Mouse (Mus musculus) heart, postnatal 0 days (tissue): ENCODE results near the gene Ppp1r9a. TPM values are rescaled to one million over a fixed set of nuclear protein-coding genes. Genes with fewer than 3 reads are reported as not detected.

ENCODE experiments used
- ATAC-seq: fragments of 200-750 bp; cut with Nextera tagmentation; 2 replicates; pipeline ENCODE4 v1.8.0; 2017; ENCODE audit warnings: low read depth, moderate number of reproducible peaks, moderate library complexity; ENCODE audit not compliant: insufficient read depth
- DNase-seq: peaks from one replicate; pipeline ENCODE4 v3.0.0-alpha.2; 2016; ENCODE audit warnings: low spot score
- H3K27ac ChIP-seq: fragments of 300-500 bp; sonication (generic); 2 replicates; pipeline ENCODE4 v1.5.1; 2014; ENCODE audit warnings: low read depth, mild to moderate bottlenecking
- H3K27me3 ChIP-seq: fragments of 300-500 bp; sonication (generic); 2 replicates; pipeline ENCODE4 v1.6.1; 2014; ENCODE audit warnings: low read length, mixed read lengths; ENCODE audit not compliant: control insufficient read depth, insufficient read depth
- H3K36me3 ChIP-seq: fragments of 300-500 bp; sonication (generic); replicated peaks from 2 replicates; pipeline ENCODE4 v1.6.1; 2014; ENCODE audit warnings: low read length, mixed read lengths; ENCODE audit not compliant: control insufficient read depth, insufficient read depth
- H3K4me1 ChIP-seq: fragments of 300-500 bp; sonication (generic); 2 replicates; pipeline ENCODE4 v1.6.1; 2014; ENCODE audit warnings: antibody characterized with exemption; ENCODE audit not compliant: control insufficient read depth, insufficient read depth
- H3K4me2 ChIP-seq: fragments of 300-500 bp; sonication (generic); 2 replicates; pipeline ENCODE4 v1.6.1; 2014; ENCODE audit warnings: low read depth, mild to moderate bottlenecking, low read length, moderate library complexity
- H3K4me3 ChIP-seq: fragments of 300-500 bp; sonication (generic); 2 replicates; pipeline ENCODE4 v1.5.1; 2014; ENCODE audit warnings: low read depth, low read length
- H3K9ac ChIP-seq: fragments of 300-500 bp; sonication (generic); replicated peaks from 2 replicates; pipeline ENCODE4 v1.6.1; 2014; ENCODE audit warnings: low read depth, low read length, mixed read lengths
- H3K9me3 ChIP-seq: fragments of 300-500 bp; sonication (generic); replicated peaks from 2 replicates; pipeline ENCODE4 v1.6.1; 2016; ENCODE audit warnings: low read length; ENCODE audit not compliant: control insufficient read depth
- CTCF ChIP-seq: IDR thresholded peaks from 2 replicates; pipeline ENCODE4 v1.5.1; 2016; ENCODE audit warnings: antibody characterized with exemption, control low read depth, low read depth
- EP300 ChIP-seq: IDR thresholded peaks from 2 replicates; pipeline ENCODE4 v1.6.1; 2016; ENCODE audit warnings: antibody characterized with exemption, low read depth
- WGBS: fragments of 180-500 bp; shearing (Covaris S2); extraction: QIAGEN DNeasy Blood & Tissue Kit; methylation state at CpG from one replicate; pipeline ENCODE4 v1.1.7; 2014; 5-methylcytosine and 5-hydroxymethylcytosine counted together
- polyA plus RNA-seq: library from polyadenylated mRNA; unstranded; fragments of >200 nt; fragmentation: Nextera tagmentation; extraction: Ambion mirVana; gene quantifications from 2 replicates; pipeline ENCODE4 v1.2.1, GENCODE M21; 2015
- total RNA-seq: library from RNA; depleted of rRNA; stranded (reverse); fragments of >200 nt; gene quantifications from 2 replicates; pipeline ENCODE4 v1.2.3, GENCODE M21; 2014; ENCODE audit warnings: low replicate concordance

The Ppp1r9a gene
- total and polyA plus RNA-seq, 2 experiments from 2014 or later: 8.3 to 11.6 TPM

DNA sequence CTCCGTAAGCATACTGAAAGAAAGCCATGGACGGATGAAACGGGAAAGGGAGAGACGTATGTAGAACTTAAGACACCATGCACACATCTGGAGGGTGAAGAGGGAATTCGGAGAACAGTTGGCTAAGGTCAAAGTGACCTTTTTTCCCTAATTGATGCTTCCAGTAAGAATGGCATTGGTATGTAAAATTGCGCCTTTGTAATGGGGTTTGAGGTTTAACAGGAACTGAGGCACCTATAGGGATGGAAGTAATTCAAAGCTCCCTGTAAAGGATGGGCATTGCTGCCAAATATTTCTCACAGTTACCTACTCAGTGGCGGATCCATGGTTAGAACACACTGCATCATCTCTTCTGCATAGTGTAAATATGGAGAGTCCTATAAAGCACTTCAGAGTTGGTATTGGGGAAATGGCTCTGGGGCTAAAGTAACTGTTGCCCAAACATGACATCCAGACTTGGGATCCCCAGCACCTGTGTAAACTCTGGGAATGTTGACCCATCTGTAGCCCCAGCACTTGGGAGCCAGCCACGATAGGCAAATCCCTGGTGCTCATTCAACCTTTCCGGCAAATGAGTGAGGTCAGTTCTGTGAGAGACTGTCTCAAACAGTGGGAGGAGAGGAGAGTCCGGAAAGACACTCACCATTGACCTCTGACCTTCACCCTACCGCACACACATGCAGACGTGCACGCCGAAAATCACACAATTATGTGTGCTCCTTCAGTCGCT, 216.6 kb downstream of the Ppp1r9a start:
- DNase-seq (no peak), ATAC-seq (no peak)
- no peak overlapping the region for H3K27ac ChIP-seq
- no peak overlapping the region for H3K4me3 ChIP-seq
- no peaks in the 10 kb centered on the region for H3K4me1 ChIP-seq
- H3K4me2 ChIP-seq: no peak overlapping the region
- peaks cover 10% of the 10 kb centered on the region for H3K36me3 ChIP-seq
- no peak overlapping the region for H3K9ac ChIP-seq
- H3K27me3 ChIP-seq: no peaks in the 10 kb centered on the region
- H3K9me3 ChIP-seq: no peaks in the 10 kb centered on the region
- no peak for TF ChIP-seq CTCF
- no peak for TF ChIP-seq EP300
- WGBS: 89% methylated on average over 15 of the region's 15 CpGs

DNA sequence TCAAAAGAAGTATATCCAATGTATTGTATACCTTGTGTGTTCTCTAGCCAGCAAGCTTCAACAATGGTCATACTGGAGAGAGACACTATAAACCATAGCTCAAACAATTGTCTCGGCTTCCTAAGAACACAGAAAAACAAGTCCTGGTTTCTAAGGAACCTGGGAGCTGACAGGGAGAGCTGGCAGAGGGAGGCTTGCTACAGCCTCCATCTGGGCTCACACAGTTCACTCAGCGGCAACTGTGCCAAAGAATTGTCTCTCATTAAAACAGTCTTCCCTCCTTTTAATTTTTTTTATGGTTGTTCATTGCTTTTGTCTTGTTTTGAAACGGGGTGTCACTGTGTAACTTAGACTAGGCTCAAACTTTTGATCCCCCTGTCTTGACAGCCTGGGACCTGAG, 217.5 kb downstream of the Ppp1r9a start:
- Histone ChIP-seq H3K27me3 (no peaks in the 10 kb centered on the region), H3K4me3 (no peak overlapping the region), H3K9me3 (no peaks in the 10 kb centered on the region), H3K9ac (no peak overlapping the region), H3K4me1 (no peaks in the 10 kb centered on the region), H3K36me3 (peaks cover 7% of the 10 kb centered on the region), H3K27ac (no peak overlapping the region), H3K4me2 (no peak overlapping the region)
- no peak for TF ChIP-seq CTCF
- no peak for TF ChIP-seq EP300
- DNase-seq (no peak), ATAC-seq (no peak)
- whole genome bisulfite sequencing: 47% methylated on average over 3 of the region's 3 CpGs

DNA sequence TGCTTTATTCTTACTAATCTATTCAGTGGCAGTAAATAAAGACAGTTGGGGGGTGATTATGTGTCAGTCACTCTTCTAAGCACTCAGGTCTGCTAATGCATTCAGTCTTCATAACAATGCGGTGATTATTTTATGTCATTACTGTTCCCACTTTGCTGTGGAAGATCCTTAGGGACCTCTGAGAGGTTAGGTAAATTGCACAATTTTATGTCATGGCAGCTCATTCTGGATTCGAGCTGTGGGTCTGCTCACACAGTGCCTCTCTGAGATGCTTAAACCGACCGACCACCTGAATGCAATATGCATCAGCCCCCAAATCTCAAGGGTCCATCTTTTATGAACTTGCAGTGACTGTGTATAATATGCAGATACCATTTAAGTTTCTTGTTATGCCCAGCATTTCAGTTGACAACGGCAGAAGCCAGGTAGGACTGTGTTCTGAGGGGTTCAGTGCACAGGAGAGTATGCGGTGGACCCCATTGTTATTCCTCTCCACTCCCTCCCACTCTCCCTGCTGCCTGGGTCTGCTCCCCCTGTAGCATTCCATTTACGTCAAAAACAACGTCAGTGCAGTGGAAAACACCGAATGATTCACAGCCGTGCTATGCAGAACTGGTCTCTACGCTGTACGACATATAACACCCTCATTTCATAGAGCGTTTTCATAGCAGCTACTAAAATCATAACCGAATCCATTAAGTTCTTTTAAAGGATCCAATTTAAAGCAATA, 226.8 kb downstream of the Ppp1r9a start:
- Histone ChIP-seq H3K27ac (no peak overlapping the region), H3K9me3 (no peaks in the 10 kb centered on the region), H3K4me1 (no peaks in the 10 kb centered on the region), H3K9ac (no peak overlapping the region), H3K4me2 (no peak overlapping the region), H3K36me3 (no peaks in the 10 kb centered on the region; the same call in 1 of the 2 replicates), H3K4me3 (no peak overlapping the region), H3K27me3 (no peaks in the 10 kb centered on the region)
- DNase-seq: no peak
- no peak for ATAC-seq
- WGBS: 89% methylated on average over 14 of the region's 14 CpGs
- no peak for TF ChIP-seq CTCF
- no peak for TF ChIP-seq EP300

DNA sequence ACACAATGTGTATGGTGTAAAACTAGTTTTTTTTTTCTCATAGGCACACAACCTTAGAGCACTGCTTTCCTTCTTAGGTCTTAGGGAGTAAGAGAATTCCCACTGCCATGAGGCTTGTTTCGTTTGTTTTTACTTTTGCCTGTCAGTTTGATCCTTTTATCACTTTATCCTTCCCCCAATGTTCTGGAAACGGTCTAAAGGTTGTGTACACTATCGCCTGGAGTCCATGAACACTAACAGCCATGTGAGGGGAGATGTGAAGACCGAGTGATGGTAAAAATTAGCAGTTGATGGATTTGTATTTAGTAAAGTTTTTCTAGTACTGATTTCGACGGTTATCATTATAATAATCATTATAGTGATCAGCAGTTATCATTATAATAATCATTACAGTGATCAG, 232.3 kb downstream of the Ppp1r9a start:
- H3K36me3 ChIP-seq: no peaks in the 10 kb centered on the region; the same call in 1 of the 2 replicates
- DNase-seq: no peak
- H3K4me3 ChIP-seq: no peak overlapping the region
- H3K9me3 ChIP-seq: no peaks in the 10 kb centered on the region
- no peak overlapping the region for H3K4me2 ChIP-seq
- ATAC-seq: no peak
- TF ChIP-seq EP300 (no peak), CTCF (no peak)
- WGBS: 74% methylated on average over 6 of the region's 6 CpGs
- H3K27ac ChIP-seq: no peak overlapping the region
- no peaks in the 10 kb centered on the region for H3K27me3 ChIP-seq
- no peak overlapping the region for H3K9ac ChIP-seq
- no peaks in the 10 kb centered on the region for H3K4me1 ChIP-seq

DNA sequence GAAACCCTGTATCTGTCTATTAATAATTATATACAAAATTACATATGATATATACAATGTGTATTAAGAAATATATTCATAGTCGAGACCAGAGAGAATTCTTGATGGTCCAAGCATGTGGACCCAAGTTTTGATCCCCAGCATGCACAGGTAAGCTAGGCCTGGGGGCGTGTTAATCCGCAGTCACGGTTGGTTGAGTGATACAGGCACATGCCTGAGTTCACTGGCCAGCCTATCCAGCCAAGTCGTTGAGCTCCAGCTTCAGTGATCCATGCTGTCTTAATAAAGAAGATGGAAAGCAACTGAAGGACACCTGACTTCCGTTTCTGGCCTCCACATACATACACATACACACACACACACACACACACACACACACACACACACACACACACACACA, 233.3 kb downstream of the Ppp1r9a start:
- H3K27me3 ChIP-seq: no peaks in the 10 kb centered on the region
- H3K9me3 ChIP-seq: no peaks in the 10 kb centered on the region
- no peaks in the 10 kb centered on the region; the same call in 1 of the 2 replicates for H3K36me3 ChIP-seq
- WGBS: 75% methylated on average over 6 of the region's 6 CpGs
- H3K9ac ChIP-seq: no peak overlapping the region
- TF ChIP-seq EP300: no peak
- TF ChIP-seq CTCF: no peak
- no peak overlapping the region for H3K27ac ChIP-seq
- H3K4me2 ChIP-seq: no peak overlapping the region
- no peak overlapping the region for H3K4me3 ChIP-seq
- no peak for DNase-seq
- no peaks in the 10 kb centered on the region for H3K4me1 ChIP-seq
- ATAC-seq: no peak
